Comparison of ENCODE assay signal across 9 mouse cellular contexts in genomic region chr5:138228026-138228425, GRCm38 (mm10). TPM values are rescaled to one million over a fixed set of nuclear protein-coding genes. Genes with fewer than 3 reads are reported as not detected.
DNase-seq lines count a peak whose midpoint lies in the region; ATAC-seq and TF ChIP-seq lines count a peak whose summit lies in the region.
"Had no signal": no experiment of that assay in that cellular context is flagged by ENCODE, and none has a peak within 500 bp of the region (broad histone marks: within the 10 kb centered on the region; RNA-seq: fewer than 3 reads in every experiment).

No protein-coding gene starts in this region.

- no peaks in the 10 kb centered on the region; the same call in 1 of the 2 replicates for H3K27me3 ChIP-seq in cerebellum, adult 2 months (ENCODE audit: control insufficient read depth, insufficient read depth, low read length)
- no peaks in the 10 kb centered on the region for H3K27me3 ChIP-seq in lung, postnatal 0 days (replicated peaks; ENCODE audit: insufficient read depth, low read length)
- H3K27me3 ChIP-seq: heart, embryonic 15.5 days had no signal

- H3K36me3 ChIP-seq in lung, postnatal 0 days (ENCODE audit: insufficient read depth, low read length) = no peaks in the 10 kb centered on the region
- H3K36me3 ChIP-seq: heart, embryonic 15.5 days had no signal

- H3K4me1 ChIP-seq in cerebellum, adult 2 months (ENCODE audit: control insufficient read depth, insufficient read depth, low read length) = no peaks in the 10 kb centered on the region
- no peaks in the 10 kb centered on the region for H3K4me1 ChIP-seq in lung, postnatal 0 days (ENCODE audit: insufficient read depth, low read depth, low read length)
- H3K4me1 ChIP-seq: heart, embryonic 15.5 days had no signal

- no peak overlapping the region for H3K9ac ChIP-seq in lung, postnatal 0 days (replicated peaks; ENCODE audit: low read depth)
- H3K9ac ChIP-seq: heart, embryonic 15.5 days had no signal

- TF ChIP-seq CTCF in cerebellum, adult 2 months (IDR thresholded peaks at IDR 0.05; ENCODE audit: borderline replicate concordance, insufficient read depth, low read depth, low read length) = peak; percentile 39; the same call in 1 of the 2 replicates
- TF ChIP-seq CTCF in layer of hippocampus, adult 2 months (conservative IDR thresholded peaks at IDR 0.05) = peak; percentile 74
- peak; percentile 59 for TF ChIP-seq CTCF in lung, postnatal 0 days (IDR thresholded peaks at IDR 0.05)

- no peak overlapping the region for H3K27ac ChIP-seq in cerebellum, adult 2 months (ENCODE audit: insufficient read depth, low read length)
- H3K27ac ChIP-seq in layer of hippocampus, adult 2 months = no peak overlapping the region
- H3K27ac ChIP-seq in lung, postnatal 0 days (ENCODE audit: low read length) = no peak overlapping the region
- H3K27ac ChIP-seq: heart, embryonic 15.5 days had no signal

- no peaks in the 10 kb centered on the region for H3K9me3 ChIP-seq in lung, postnatal 0 days (ENCODE audit: low read length)
- H3K9me3 ChIP-seq: heart, embryonic 15.5 days had no signal

- no peak for TF ChIP-seq EP300 in lung, postnatal 0 days (IDR thresholded peaks at IDR 0.05)

- no peak overlapping the region for H3K4me2 ChIP-seq in lung, postnatal 0 days (replicated peaks; ENCODE audit: low read depth, low read length)
- H3K4me2 ChIP-seq: heart, embryonic 15.5 days had no signal

- no peak for ATAC-seq in lung, postnatal 0 days

- DNase-seq in cerebellum, adult 2 months = no peak
- no peak for DNase-seq in cerebellum, adult 9-10 months
- no peak for DNase-seq in layer of hippocampus, adult 2 months (ENCODE audit: low spot score in 2 of 2)
- no peak for DNase-seq in layer of hippocampus, adult 8-10 months (ENCODE audit: low spot score in 2 of 2)
- peak; percentile 83 for DNase-seq in ZHBTc4 (ENCODE audit: low read depth, low spot score)
- peak; percentile 11 for DNase-seq in lung, postnatal 0 days (ENCODE audit: low spot score)
- peak; percentile 52 for DNase-seq in thymus, postnatal 25 days
- no peak for DNase-seq in frontal cortex, postnatal 36 days (ENCODE audit: low spot score in 2 of 2)

- TF ChIP-seq POLR2A in cerebellum, adult 2 months (IDR thresholded peaks at IDR 0.05; ENCODE audit: borderline replicate concordance, insufficient read depth, low read length) = no peak

- no peak overlapping the region for H3K4me3 ChIP-seq in cerebellum, adult 2 months (replicated peaks; ENCODE audit: insufficient read depth, low read depth, low read length)
- H3K4me3 ChIP-seq in layer of hippocampus, adult 2 months = no peak overlapping the region
- no peak overlapping the region for H3K4me3 ChIP-seq in lung, postnatal 0 days (ENCODE audit: low read depth, low read length)
- H3K4me3 ChIP-seq: heart, embryonic 15.5 days had no signal

- WGBS in cerebellum, adult 2 months = 54% methylated on average over 3 of the region's 3 CpGs
- WGBS in lung, postnatal 0 days = 48% methylated on average over 3 of the region's 3 CpGs

RNA-seq across cellular contexts. Expression of gene Nxpe5, which starts 2.3 kb away (rescaled TPM):
- polyA plus RNA-seq in cerebellum, adult 2 months (2012; rRNA removed) = not detected in 2 replicates
- not detected for total RNA-seq in layer of hippocampus, adult 2 months (2021)
- total RNA-seq in layer of hippocampus, adult 8-10 months (2022) = under 1 TPM in 2 of 4 experiments, not detected in 2; 0.19 to 0.37 TPM
- polyA plus RNA-seq in lung, postnatal 0 days (2015; fragmentation: Nextera tagmentation; extraction: Ambion mirVana) = 0.05 and 0.11 TPM in 2 replicates
- polyA plus RNA-seq: heart, embryonic 15.5 days had no signal

RNA-seq across cellular contexts. Expression of gene Lamtor4, which starts 27.3 kb away (rescaled TPM):
- 168 and 176 TPM in 2 replicates for polyA plus RNA-seq in cerebellum, adult 2 months (2012; rRNA removed)
- total RNA-seq in layer of hippocampus, adult 2 months (2021) = 10 to 100 TPM; 60.0 to 60.9 TPM
- 10 to 100 TPM; 51.6 to 61.3 (median 58.0) TPM for total RNA-seq in layer of hippocampus, adult 8-10 months (2022)
- 73.5 and 75.6 TPM in 2 replicates for polyA plus RNA-seq in lung, postnatal 0 days (2015; fragmentation: Nextera tagmentation; extraction: Ambion mirVana)

RNA-seq across cellular contexts. Expression of gene Mblac1, which starts 33.9 kb away (rescaled TPM):
- polyA plus RNA-seq in cerebellum, adult 2 months (2012; rRNA removed) = 7.4 and 7.5 TPM in 2 replicates
- 1 to 10 TPM; 8.2 to 8.4 TPM for total RNA-seq in layer of hippocampus, adult 2 months (2021)
- total RNA-seq in layer of hippocampus, adult 8-10 months (2022) = 10 to 100 TPM in 2 of 4 experiments, 1 to 10 TPM in 2; 7.4 to 11.1 (median 9.5) TPM
- polyA plus RNA-seq in lung, postnatal 0 days (2015; fragmentation: Nextera tagmentation; extraction: Ambion mirVana) = 6.3 and 6.7 TPM in 2 replicates

RNA-seq across cellular contexts. Expression of gene BC037034, which starts 35.8 kb away (rescaled TPM):
- polyA plus RNA-seq in cerebellum, adult 2 months (2012; rRNA removed) = 90.1 and 92.0 TPM in 2 replicates
- total RNA-seq in layer of hippocampus, adult 2 months (2021) = 10 to 100 TPM; 68.1 to 77.0 TPM
- total RNA-seq in layer of hippocampus, adult 8-10 months (2022) = 10 to 100 TPM; 64.7 to 74.1 (median 70.8) TPM
- 2.9 and 3.2 TPM in 2 replicates for polyA plus RNA-seq in lung, postnatal 0 days (2015; fragmentation: Nextera tagmentation; extraction: Ambion mirVana)

RNA-seq across cellular contexts. Expression of gene Cnpy4, which starts 40.7 kb away (rescaled TPM):
- 17.3 and 18.3 TPM in 2 replicates for polyA plus RNA-seq in cerebellum, adult 2 months (2012; rRNA removed)
- 10 to 100 TPM; 13.4 to 16.5 TPM for total RNA-seq in layer of hippocampus, adult 2 months (2021)
- 10 to 100 TPM; 12.1 to 14.7 (median 13.6) TPM for total RNA-seq in layer of hippocampus, adult 8-10 months (2022)
- 24.2 and 26.3 TPM in 2 replicates for polyA plus RNA-seq in lung, postnatal 0 days (2015; fragmentation: Nextera tagmentation; extraction: Ambion mirVana)

Comparison
In these comparisons a context has a peak if more than half of its experiments do, and no peak if none do; other contexts are left out.
1. DNase-seq: peak in ZHBTc4 (single experiment), lung, postnatal 0 days (single experiment) and thymus, postnatal 25 days (single experiment); none in cerebellum, adult 2 months (0 of 2), cerebellum, adult 9-10 months (single experiment), layer of hippocampus, adult 2 months (0 of 2), layer of hippocampus, adult 8-10 months (0 of 2) and frontal cortex, postnatal 36 days (0 of 2).
2. Peak in every context shown above with its lines, with median percentiles within 50 percentile points of each other: CTCF ChIP-seq.